Mouse (Mus musculus) embryonic fibroblast, embryonic 13.5 days (primary cell): ENCODE measurements around the gene C4b. TPM values are rescaled to one million over a fixed set of nuclear protein-coding genes. Genes with fewer than 3 reads are reported as not detected.
"Not testable (repeated sequence)": the region's sequence is repeated elsewhere in the genome, so short reads cannot be mapped to it uniquely, and the experiment has no call there.

ENCODE experiments used
- H3K27ac ChIP-seq: 2 replicates; pipeline ENCODE4 v1.5.1; 2012; ENCODE audit warnings: low read length, control low read depth, inconsistent platforms; ENCODE audit not compliant: insufficient read depth
- H3K4me1 ChIP-seq: 2 replicates; pipeline ENCODE4 v1.6.1; 2011; ENCODE audit warnings: low read length; ENCODE audit not compliant: control insufficient read depth, insufficient read depth
- H3K4me3 ChIP-seq: 2 replicates; pipeline ENCODE4 v1.5.1; 2011; ENCODE audit warnings: mild to moderate bottlenecking, control low read depth, low read length; ENCODE audit not compliant: insufficient read depth
- CTCF ChIP-seq: IDR thresholded peaks from 2 replicates; pipeline ENCODE4 v1.5.1; 2011; ENCODE audit warnings: mild to moderate bottlenecking, control low read depth, low read length, moderate library complexity, borderline replicate concordance; ENCODE audit not compliant: insufficient read depth
- POLR2A ChIP-seq: IDR thresholded peaks from 2 replicates; pipeline ENCODE4 v1.6.1; 2011; ENCODE audit warnings: low read depth, mild to moderate bottlenecking, control low read depth, low read length, moderate library complexity
- polyA plus RNA-seq: library from polyadenylated mRNA; stranded (reverse); fragments of >200 nt; gene quantifications from 2 replicates; pipeline ENCODE4 v1.2.4, GENCODE M21; 2011; ENCODE audit warnings: low read depth; ENCODE audit not compliant: missing spikeins, insufficient read length

C4b gene
- polyA plus RNA-seq, 1 experiment, result 2.1 TPM

- no peaks in the 10 kb centered on the region for H3K4me1 ChIP-seq
- H3K27ac ChIP-seq, result no peak overlapping the region
- no peak overlapping the region for H3K4me3 ChIP-seq
- no peak for TF ChIP-seq POLR2A
Measured at GRCm38 (mm10) chr17:34727887-34728286, 15.8 kb downstream of the C4b start.

GRCm38 (mm10) chr17:34723066-34723465 lies 20.6 kb downstream of the C4b start:
- Histone ChIP-seq H3K4me3 (no peak overlapping the region), H3K27ac (no peak overlapping the region), H3K4me1 (no peaks in the 10 kb centered on the region)
- TF ChIP-seq POLR2A (no peak), CTCF (no peak)

- H3K4me3 ChIP-seq, H3K27ac ChIP-seq, H3K4me1 ChIP-seq: not testable (repeated sequence)
Measured at GRCm38 (mm10) chr17:34722238-34722637, 21.4 kb downstream of the C4b start.

GRCm38 (mm10) chr17:34719886-34720285 lies 23.8 kb downstream of the C4b start:
- H3K4me1 ChIP-seq, H3K4me3 ChIP-seq, H3K27ac ChIP-seq: not testable (repeated sequence)

- no peak overlapping the region for H3K27ac ChIP-seq
- TF ChIP-seq CTCF, result no peak
- no peak for TF ChIP-seq POLR2A
- H3K4me1 ChIP-seq, result no peaks in the 10 kb centered on the region
- no peak overlapping the region for H3K4me3 ChIP-seq
Measured at GRCm38 (mm10) chr17:34717401-34717800, 26.3 kb downstream of the C4b start.

- TF ChIP-seq POLR2A, result no peak
- Histone ChIP-seq H3K4me3 (no peak overlapping the region), H3K4me1 (no peaks in the 10 kb centered on the region), H3K27ac (no peak overlapping the region)
Measured at GRCm38 (mm10) chr17:34716247-34716646, 27.4 kb downstream of the C4b start.

- H3K4me3 ChIP-seq, H3K27ac ChIP-seq, H3K4me1 ChIP-seq: not testable (repeated sequence)
Measured at GRCm38 (mm10) chr17:34715451-34715850, 28.2 kb downstream of the C4b start.

- not testable (repeated sequence) for H3K4me1 ChIP-seq, H3K27ac ChIP-seq, H3K4me3 ChIP-seq
Measured at GRCm38 (mm10) chr17:34714908-34715445, 28.7 kb downstream of the C4b start.

GRCm38 (mm10) chr17:34714181-34714907 lies 29.3 kb downstream of the C4b start:
- H3K27ac ChIP-seq, H3K4me1 ChIP-seq: not testable (repeated sequence)

GRCm38 (mm10) chr17:34712951-34713350 lies 30.7 kb downstream of the C4b start:
- Histone ChIP-seq H3K27ac (no peak overlapping the region), H3K4me1 (no peaks in the 10 kb centered on the region), H3K4me3 (no peak overlapping the region)
- TF ChIP-seq POLR2A (no peak), CTCF (peak; percentile 31; the same call in 1 of the 2 replicates)

More at GRCm38 (mm10) chr17:34714181-34714907, 29.3 kb downstream of the C4b start:
- H3K4me3 ChIP-seq, result not testable (repeated sequence)

GRCm38 (mm10) chr17:34706476-34706875 lies 37.2 kb downstream of the C4b start:
- not testable (repeated sequence) for H3K4me1 ChIP-seq, H3K4me3 ChIP-seq, H3K27ac ChIP-seq
